Mouse (Mus musculus) lung, embryonic 16.5 days (tissue): ENCODE measurements around the gene Gm36176. TPM values are rescaled to one million over a fixed set of nuclear protein-coding genes. Genes with fewer than 3 reads are reported as not detected.

Source experiments
- ATAC-seq: fragments of 200-750 bp; cut with Nextera tagmentation; 2 replicates; pipeline ENCODE4 v1.8.0; 2017; ENCODE audit warnings: low read depth, mild to moderate bottlenecking, moderate library complexity
- H3K27ac ChIP-seq: fragments of 300-500 bp; sonication (generic); 2 replicates; pipeline ENCODE4 v1.5.1; 2014; ENCODE audit warnings: mild to moderate bottlenecking, control low read depth, low read length
- H3K27me3 ChIP-seq: fragments of 300-500 bp; sonication (generic); 2 replicates; pipeline ENCODE4 v1.6.1; 2014; ENCODE audit warnings: low read depth, low read length, mixed read lengths; ENCODE audit not compliant: control insufficient read depth, insufficient read depth
- H3K36me3 ChIP-seq: fragments of 300-500 bp; sonication (generic); 2 replicates; pipeline ENCODE4 v1.6.1; 2014; ENCODE audit warnings: low read length; ENCODE audit not compliant: control insufficient read depth, insufficient read depth
- H3K4me1 ChIP-seq: fragments of 300-500 bp; sonication (generic); replicated peaks from 2 replicates; pipeline ENCODE4 v1.6.1; 2014; ENCODE audit warnings: low read length, mixed read lengths; ENCODE audit not compliant: control insufficient read depth, insufficient read depth
- H3K4me2 ChIP-seq: fragments of 300-500 bp; sonication (generic); 2 replicates; pipeline ENCODE4 v1.6.1; 2014; ENCODE audit warnings: low read depth, low read length, control low read depth
- H3K4me3 ChIP-seq: fragments of 300-500 bp; sonication (generic); 2 replicates; pipeline ENCODE4 v1.5.1; 2014; ENCODE audit warnings: mild to moderate bottlenecking, low read length, control low read depth
- H3K9ac ChIP-seq: fragments of 300-500 bp; sonication (generic); 2 replicates; pipeline ENCODE4 v1.6.1; 2014; ENCODE audit warnings: low read length, control low read depth
- H3K9me3 ChIP-seq: fragments of 300-500 bp; sonication (generic); 2 replicates; pipeline ENCODE4 v1.6.1; 2016; ENCODE audit warnings: low read length; ENCODE audit not compliant: control insufficient read depth
- WGBS: fragments of 180-500 bp; shearing (Covaris S2); extraction: QIAGEN DNeasy Blood & Tissue Kit; methylation state at CpG from one replicate; pipeline ENCODE4 v1.1.7; 2014; 5-methylcytosine and 5-hydroxymethylcytosine counted together
- polyA plus RNA-seq: library from polyadenylated mRNA; unstranded; fragments of >200 nt; fragmentation: Nextera tagmentation; extraction: Ambion mirVana; gene quantifications from 2 replicates; pipeline ENCODE4 v1.2.1, GENCODE M21; 2015

The Gm36176 gene
- polyA plus RNA-seq, 1 experiment from 2014 or later = not detected

- Histone ChIP-seq H3K4me1 (no peaks in the 10 kb centered on the region), H3K27me3 (no peaks in the 10 kb centered on the region), H3K27ac (no peak overlapping the region), H3K4me2 (peak overlapping the region; percentile 33; the same call in 1 of the 2 replicates), H3K36me3 (no peaks in the 10 kb centered on the region), H3K4me3 (no peak overlapping the region; the same call in 1 of the 2 replicates), H3K9ac (no peak overlapping the region), H3K9me3 (no peaks in the 10 kb centered on the region)
- WGBS = 30% methylated on average over 11 of the region's 11 CpGs
- no peak for ATAC-seq
Observed at GRCm38 (mm10) chr10:77864762-77865143, 18.1 kb downstream of the Gm36176 start.

- Histone ChIP-seq H3K4me2 (no peak overlapping the region), H3K4me1 (no peaks in the 10 kb centered on the region; the same call in 1 of the 2 replicates), H3K27me3 (no peaks in the 10 kb centered on the region), H3K9me3 (no peaks in the 10 kb centered on the region), H3K36me3 (no peaks in the 10 kb centered on the region), H3K27ac (no peak overlapping the region), H3K9ac (no peak overlapping the region), H3K4me3 (no peak overlapping the region)
- ATAC-seq = no peak
- WGBS = 7% methylated on average over 1 of the region's 1 CpGs
Observed at GRCm38 (mm10) chr10:77867546-77867945, 20.9 kb downstream of the Gm36176 start.

GRCm38 (mm10) chr10:77869651-77870050, 23.0 kb downstream of the Gm36176 start:
- 57% methylated on average over 7 of the region's 7 CpGs for whole genome bisulfite sequencing
- H3K27me3 ChIP-seq = no peaks in the 10 kb centered on the region
- H3K36me3 ChIP-seq = no peaks in the 10 kb centered on the region
- H3K4me2 ChIP-seq = no peak overlapping the region
- no peaks in the 10 kb centered on the region for H3K9me3 ChIP-seq
- H3K27ac ChIP-seq = no peak overlapping the region
- H3K9ac ChIP-seq = no peak overlapping the region
- H3K4me1 ChIP-seq = no peaks in the 10 kb centered on the region; the same call in 1 of the 2 replicates
- H3K4me3 ChIP-seq = no peak overlapping the region
- peak; percentile 89 for ATAC-seq

GRCm38 (mm10) chr10:77878985-77879384, 32.4 kb downstream of the Gm36176 start:
- ATAC-seq = no peak
- H3K4me1 ChIP-seq = 0 out of 2 replicates have a peak, but pooled peaks cover 2% of the 10 kb centered on the region
- WGBS = 59% methylated on average over 6 of the region's 6 CpGs
- no peaks in the 10 kb centered on the region for H3K27me3 ChIP-seq
- no peak overlapping the region for H3K4me2 ChIP-seq
- no peak overlapping the region for H3K4me3 ChIP-seq
- H3K9ac ChIP-seq = no peak overlapping the region
- no peaks in the 10 kb centered on the region for H3K9me3 ChIP-seq
- H3K36me3 ChIP-seq = no peaks in the 10 kb centered on the region
- H3K27ac ChIP-seq = no peak overlapping the region

GRCm38 (mm10) chr10:77880305-77880704, 33.7 kb downstream of the Gm36176 start:
- H3K36me3 ChIP-seq = no peaks in the 10 kb centered on the region
- 79% methylated on average over 3 of the region's 3 CpGs for WGBS
- no peak overlapping the region for H3K27ac ChIP-seq
- ATAC-seq = no peak
- H3K4me1 ChIP-seq = no peaks in the 10 kb centered on the region
- H3K4me2 ChIP-seq = no peak overlapping the region
- no peak overlapping the region for H3K9ac ChIP-seq
- H3K9me3 ChIP-seq = no peaks in the 10 kb centered on the region
- H3K4me3 ChIP-seq = no peak overlapping the region
- no peaks in the 10 kb centered on the region for H3K27me3 ChIP-seq

GRCm38 (mm10) chr10:77882553-77882952, 36.0 kb downstream of the Gm36176 start:
- H3K27ac ChIP-seq = no peak overlapping the region
- H3K4me1 ChIP-seq = no peaks in the 10 kb centered on the region
- no peaks in the 10 kb centered on the region for H3K9me3 ChIP-seq
- H3K36me3 ChIP-seq = no peaks in the 10 kb centered on the region
- no peak overlapping the region for H3K4me2 ChIP-seq
- no peak overlapping the region for H3K4me3 ChIP-seq
- 82% methylated on average over 5 of the region's 5 CpGs for WGBS
- no peak for ATAC-seq
- H3K27me3 ChIP-seq = no peaks in the 10 kb centered on the region
- H3K9ac ChIP-seq = no peak overlapping the region

- Histone ChIP-seq H3K4me2 (no peak overlapping the region), H3K4me1 (no peaks in the 10 kb centered on the region), H3K9ac (no peak overlapping the region), H3K4me3 (no peak overlapping the region), H3K9me3 (no peaks in the 10 kb centered on the region), H3K36me3 (no peaks in the 10 kb centered on the region), H3K27me3 (no peaks in the 10 kb centered on the region), H3K27ac (no peak overlapping the region)
- WGBS = 47% methylated on average over 12 of the region's 12 CpGs
- no peak for ATAC-seq
Observed at GRCm38 (mm10) chr10:77886007-77886747, 39.6 kb downstream of the Gm36176 start.

GRCm38 (mm10) chr10:77890987-77891565, 44.5 kb downstream of the Gm36176 start:
- Histone ChIP-seq H3K27ac (no peak overlapping the region), H3K27me3 (no peaks in the 10 kb centered on the region), H3K4me3 (no peak overlapping the region), H3K9ac (no peak overlapping the region), H3K4me1 (no peaks in the 10 kb centered on the region), H3K9me3 (no peaks in the 10 kb centered on the region), H3K4me2 (no peak overlapping the region), H3K36me3 (no peaks in the 10 kb centered on the region)
- no peak for ATAC-seq
- WGBS = 77% methylated on average over 8 of the region's 8 CpGs

GRCm38 (mm10) chr10:77895562-77895961, 49.0 kb downstream of the Gm36176 start:
- no peaks in the 10 kb centered on the region for H3K9me3 ChIP-seq
- H3K27me3 ChIP-seq = no peaks in the 10 kb centered on the region
- H3K36me3 ChIP-seq = no peaks in the 10 kb centered on the region
- H3K4me3 ChIP-seq = no peak overlapping the region
- H3K27ac ChIP-seq = no peak overlapping the region
- no peak overlapping the region for H3K4me2 ChIP-seq
- WGBS = 49% methylated on average over 5 of the region's 5 CpGs
- ATAC-seq = no peak
- no peak overlapping the region for H3K9ac ChIP-seq
- no peaks in the 10 kb centered on the region for H3K4me1 ChIP-seq
